Mouse (Mus musculus): ENCODE data around the gene Wdr83. TPM values are rescaled to one million over a fixed set of nuclear protein-coding genes. Genes with fewer than 3 reads are reported as not detected.
A peak's percentile ranks its signal among the peaks of the same experiment; 100 is the strongest.

Gene Wdr83
- polyA plus RNA-seq, 1 experiment from 2014 or later, result 56.1 TPM

DNA sequence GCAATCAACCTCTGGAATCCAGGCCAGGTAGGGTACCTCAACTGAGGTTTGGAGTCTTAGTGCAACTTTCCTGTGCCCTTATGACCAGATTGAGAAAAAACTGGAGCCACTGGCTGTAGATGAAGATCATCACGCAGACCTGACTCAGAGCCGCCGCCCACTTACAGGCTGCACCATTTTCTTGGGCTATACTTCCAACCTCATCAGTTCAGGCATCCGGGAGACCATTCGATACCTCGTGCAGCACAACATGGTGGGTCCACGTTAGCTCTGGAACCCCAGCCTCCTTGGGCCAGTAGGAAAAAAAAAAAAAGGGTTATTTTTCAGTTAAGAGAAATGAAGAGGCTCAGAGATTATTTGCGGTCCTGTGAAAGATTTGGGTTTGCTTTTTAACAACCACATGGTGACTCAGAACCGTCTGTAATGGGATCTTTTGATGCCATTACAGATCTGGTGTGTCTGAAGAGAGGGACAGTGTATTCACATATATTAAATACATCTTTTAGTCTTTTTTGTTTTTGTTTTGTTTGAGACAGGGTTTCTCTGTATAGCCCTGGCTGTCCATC is 8.7 kb downstream of the Wdr83 start:
- H3K27ac ChIP-seq (ENCODE audit: low read depth, low read length), result no peak overlapping the region
- H3K27me3 ChIP-seq (ENCODE audit: control insufficient read depth, insufficient read depth, low read length), result no peaks in the 10 kb centered on the region
- peak; percentile 72 for DNase-seq (ENCODE audit: low spot score, missing footprints)
- H3K36me3 ChIP-seq (ENCODE audit: control insufficient read depth, insufficient read depth, low read length), result peaks cover 16% of the 10 kb centered on the region
- H3K9me3 ChIP-seq (ENCODE audit: control insufficient read depth, low read length), result no peaks in the 10 kb centered on the region
- WGBS, result 41% methylated on average over 9 of the region's 9 CpGs
- ATAC-seq (ENCODE audit: low FRiP score), result peak; percentile 12; the same call in 1 of the 2 replicates
- H3K4me1 ChIP-seq (ENCODE audit: control insufficient read depth, insufficient read depth, low read length), result peaks cover 8% of the 10 kb centered on the region
- H3K4me3 ChIP-seq (ENCODE audit: low read depth, low read length), result peak overlapping the region; percentile 93
- H3K9ac ChIP-seq (ENCODE audit: low read length), result peak overlapping the region; percentile 87
- H3K4me2 ChIP-seq, result peak overlapping the region; percentile 55

- peaks cover 8% of the 10 kb centered on the region for H3K4me1 ChIP-seq (ENCODE audit: control insufficient read depth, insufficient read depth, low read length)
- ATAC-seq (ENCODE audit: low FRiP score), result peak; percentile 92
- H3K9ac ChIP-seq (ENCODE audit: low read length), result peak within 1 kb of the TSS; percentile 87
- no peaks in the 10 kb centered on the region for H3K27me3 ChIP-seq (ENCODE audit: control insufficient read depth, insufficient read depth, low read length)
- peak within 1 kb of the TSS; percentile 55 for H3K4me2 ChIP-seq
- no peaks in the 10 kb centered on the region for H3K9me3 ChIP-seq (ENCODE audit: control insufficient read depth, low read length)
- peak; percentile 96 for DNase-seq (ENCODE audit: low spot score, missing footprints)
- peaks cover 16% of the 10 kb centered on the region for H3K36me3 ChIP-seq (ENCODE audit: control insufficient read depth, insufficient read depth, low read length)
- WGBS, result under 1% methylated on average over 68 of the region's 68 CpGs
- peak within 1 kb of the TSS; percentile 93 for H3K4me3 ChIP-seq (ENCODE audit: low read depth, low read length)
- peak within 1 kb of the TSS; percentile 86 for H3K27ac ChIP-seq (ENCODE audit: low read depth, low read length)
Observed at GRCm38 (mm10) chr8:85071514-85072281, 9.4 kb downstream of the Wdr83 start, which contains the start of gene Dhps. Gene Dhps, plus strand, starts transcription at chr8:85071757.

- peak overlapping the region; percentile 87; the same call in 1 of the 2 replicates for H3K9ac ChIP-seq (ENCODE audit: low read length)
- H3K4me2 ChIP-seq, result peak overlapping the region; percentile 55
- WGBS, result 91% methylated on average over 5 of the region's 5 CpGs
- H3K9me3 ChIP-seq (ENCODE audit: control insufficient read depth, low read length), result no peaks in the 10 kb centered on the region
- peak overlapping the region; percentile 93 for H3K4me3 ChIP-seq (ENCODE audit: low read depth, low read length)
- no peaks in the 10 kb centered on the region for H3K27me3 ChIP-seq (ENCODE audit: control insufficient read depth, insufficient read depth, low read length)
- H3K27ac ChIP-seq (ENCODE audit: low read depth, low read length), result peak overlapping the region; percentile 86; the same call in 1 of the 2 replicates
- peaks cover 13% of the 10 kb centered on the region for H3K36me3 ChIP-seq (ENCODE audit: control insufficient read depth, insufficient read depth, low read length)
- peaks cover 8% of the 10 kb centered on the region for H3K4me1 ChIP-seq (ENCODE audit: control insufficient read depth, insufficient read depth, low read length)
- ATAC-seq (ENCODE audit: low FRiP score) (no peak), DNase-seq (ENCODE audit: low spot score, missing footprints) (peak; percentile 91)
Observed at GRCm38 (mm10) chr8:85071041-85071440, 10.1 kb downstream of the Wdr83 start.

DNA sequence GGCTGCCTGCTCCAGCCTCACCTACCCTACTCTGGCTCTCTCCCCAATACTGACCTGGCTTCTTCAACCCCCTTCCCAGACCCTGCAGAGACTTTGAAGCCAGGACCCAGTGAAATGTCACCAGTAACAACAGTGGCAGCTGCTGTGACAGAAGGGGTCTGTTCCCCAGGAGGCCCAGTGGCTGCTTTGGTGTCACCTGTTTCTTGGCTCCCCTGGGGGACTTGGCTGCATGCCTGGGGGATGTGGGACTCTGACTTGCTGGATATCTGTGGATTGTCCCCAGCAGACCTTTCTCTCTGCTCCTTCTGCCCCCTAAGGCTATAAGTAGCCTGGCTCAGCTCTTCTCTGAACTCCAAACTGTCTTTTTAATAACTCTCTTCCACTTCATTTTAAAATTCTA is 13.1 kb downstream of the Wdr83 start, which contains the start of gene Gm5741:
TSS of gene Gm5741 (minus strand) at position 1 of the 400 bp plus-strand sequence.
- H3K4me3 ChIP-seq (ENCODE audit: low read depth, low read length), result no peak within 1 kb of the TSS
- no peaks in the 10 kb centered on the region for H3K27me3 ChIP-seq (ENCODE audit: control insufficient read depth, insufficient read depth, low read length)
- no peak for ATAC-seq (ENCODE audit: low FRiP score)
- no peak within 1 kb of the TSS for H3K27ac ChIP-seq (ENCODE audit: low read depth, low read length)
- H3K9ac ChIP-seq (ENCODE audit: low read length), result no peak within 1 kb of the TSS
- H3K36me3 ChIP-seq (ENCODE audit: control insufficient read depth, insufficient read depth, low read length), result no peaks in the 10 kb centered on the region
- no peak within 1 kb of the TSS for H3K4me2 ChIP-seq
- peaks cover 6% of the 10 kb centered on the region for H3K4me1 ChIP-seq (ENCODE audit: control insufficient read depth, insufficient read depth, low read length)
- H3K9me3 ChIP-seq (ENCODE audit: control insufficient read depth, low read length), result no peaks in the 10 kb centered on the region
- no peak for DNase-seq (ENCODE audit: low spot score, missing footprints)

GRCm38 (mm10) chr8:85067155-85067554 is 14.0 kb downstream of the Wdr83 start:
- no peak overlapping the region for H3K9ac ChIP-seq (ENCODE audit: low read length)
- peaks cover under 1% of the 10 kb centered on the region for H3K4me1 ChIP-seq (ENCODE audit: control insufficient read depth, insufficient read depth, low read length)
- H3K36me3 ChIP-seq (ENCODE audit: control insufficient read depth, insufficient read depth, low read length), result no peaks in the 10 kb centered on the region
- no peak for ATAC-seq (ENCODE audit: low FRiP score)
- 96% methylated on average over 2 of the region's 2 CpGs for WGBS
- H3K9me3 ChIP-seq (ENCODE audit: control insufficient read depth, low read length), result no peaks in the 10 kb centered on the region
- H3K27ac ChIP-seq (ENCODE audit: low read depth, low read length), result no peak overlapping the region
- no peak overlapping the region for H3K4me3 ChIP-seq (ENCODE audit: low read depth, low read length)
- H3K4me2 ChIP-seq, result no peak overlapping the region
- DNase-seq (ENCODE audit: low spot score, missing footprints), result no peak
- no peaks in the 10 kb centered on the region for H3K27me3 ChIP-seq (ENCODE audit: control insufficient read depth, insufficient read depth, low read length)

- H3K4me3 ChIP-seq (ENCODE audit: low read depth, low read length), result no peak overlapping the region
- H3K9me3 ChIP-seq (ENCODE audit: control insufficient read depth, low read length), result no peaks in the 10 kb centered on the region
- WGBS, result 33% methylated on average over 2 of the region's 2 CpGs
- no peaks in the 10 kb centered on the region for H3K27me3 ChIP-seq (ENCODE audit: control insufficient read depth, insufficient read depth, low read length)
- peaks cover 5% of the 10 kb centered on the region; the same call in 1 of the 2 replicates for H3K4me1 ChIP-seq (ENCODE audit: control insufficient read depth, insufficient read depth, low read length)
- no peak overlapping the region for H3K9ac ChIP-seq (ENCODE audit: low read length)
- DNase-seq (ENCODE audit: low spot score, missing footprints), result no peak
- no peaks in the 10 kb centered on the region for H3K36me3 ChIP-seq (ENCODE audit: control insufficient read depth, insufficient read depth, low read length)
- no peak for ATAC-seq (ENCODE audit: low FRiP score)
- no peak overlapping the region for H3K4me2 ChIP-seq
- H3K27ac ChIP-seq (ENCODE audit: low read depth, low read length), result no peak overlapping the region
Observed at GRCm38 (mm10) chr8:85065213-85065612, 15.9 kb downstream of the Wdr83 start.

GRCm38 (mm10) chr8:85062603-85063002 is 18.5 kb downstream of the Wdr83 start:
- peak; percentile 41 for DNase-seq (ENCODE audit: low spot score, missing footprints)
- Histone ChIP-seq H3K9me3 (ENCODE audit: control insufficient read depth, low read length) (no peaks in the 10 kb centered on the region), H3K36me3 (ENCODE audit: control insufficient read depth, insufficient read depth, low read length) (no peaks in the 10 kb centered on the region), H3K4me2 (no peak overlapping the region), H3K27ac (ENCODE audit: low read depth, low read length) (no peak overlapping the region), H3K27me3 (ENCODE audit: control insufficient read depth, insufficient read depth, low read length) (no peaks in the 10 kb centered on the region), H3K4me1 (ENCODE audit: control insufficient read depth, insufficient read depth, low read length) (peaks cover 6% of the 10 kb centered on the region; the same call in 1 of the 2 replicates), H3K4me3 (ENCODE audit: low read depth, low read length) (no peak overlapping the region), H3K9ac (ENCODE audit: low read length) (no peak overlapping the region)
- 97% methylated on average over 4 of the region's 4 CpGs for WGBS
- ATAC-seq (ENCODE audit: low FRiP score), result no peak

GRCm38 (mm10) chr8:85059879-85060616 is 21.1 kb downstream of the Wdr83 start, which contains the start of gene Fbxw9:
Gene Fbxw9, plus strand, starts transcription at chr8:85060055.
- ATAC-seq (ENCODE audit: low FRiP score), result peak; percentile 92
- Histone ChIP-seq H3K36me3 (ENCODE audit: control insufficient read depth, insufficient read depth, low read length) (peaks cover 8% of the 10 kb centered on the region; the same call in 1 of the 2 replicates), H3K9me3 (ENCODE audit: control insufficient read depth, low read length) (no peaks in the 10 kb centered on the region), H3K27ac (ENCODE audit: low read depth, low read length) (no peak within 1 kb of the TSS), H3K4me1 (ENCODE audit: control insufficient read depth, insufficient read depth, low read length) (peaks cover 6% of the 10 kb centered on the region; the same call in 1 of the 2 replicates), H3K4me3 (ENCODE audit: low read depth, low read length) (peak within 1 kb of the TSS; percentile 82), H3K27me3 (ENCODE audit: control insufficient read depth, insufficient read depth, low read length) (no peaks in the 10 kb centered on the region), H3K4me2 (peak within 1 kb of the TSS; percentile 97), H3K9ac (ENCODE audit: low read length) (peak within 1 kb of the TSS; percentile 80)
- peak; percentile 99 for DNase-seq (ENCODE audit: low spot score, missing footprints)
- under 1% methylated on average over 52 of the region's 53 CpGs for WGBS

Measured in midbrain, embryonic 11.5 days (tissue).